Mouse (Mus musculus) effector memory CD4-positive, alpha-beta T cell, adult 5 months (primary cell): ENCODE measurements around the gene Cox10. TPM values are rescaled to one million over a fixed set of nuclear protein-coding genes. Genes with fewer than 3 reads are reported as not detected.

Experiments
- polyA plus RNA-seq: library from polyadenylated mRNA; unstranded; fragments of 100-300 nt; shearing (Covaris generic); gene quantifications from one replicate; pipeline ENCODE4 v1.2.1, GENCODE M21; 2017

Cox10 gene
- polyA plus RNA-seq = 20.7 TPM

DNA sequence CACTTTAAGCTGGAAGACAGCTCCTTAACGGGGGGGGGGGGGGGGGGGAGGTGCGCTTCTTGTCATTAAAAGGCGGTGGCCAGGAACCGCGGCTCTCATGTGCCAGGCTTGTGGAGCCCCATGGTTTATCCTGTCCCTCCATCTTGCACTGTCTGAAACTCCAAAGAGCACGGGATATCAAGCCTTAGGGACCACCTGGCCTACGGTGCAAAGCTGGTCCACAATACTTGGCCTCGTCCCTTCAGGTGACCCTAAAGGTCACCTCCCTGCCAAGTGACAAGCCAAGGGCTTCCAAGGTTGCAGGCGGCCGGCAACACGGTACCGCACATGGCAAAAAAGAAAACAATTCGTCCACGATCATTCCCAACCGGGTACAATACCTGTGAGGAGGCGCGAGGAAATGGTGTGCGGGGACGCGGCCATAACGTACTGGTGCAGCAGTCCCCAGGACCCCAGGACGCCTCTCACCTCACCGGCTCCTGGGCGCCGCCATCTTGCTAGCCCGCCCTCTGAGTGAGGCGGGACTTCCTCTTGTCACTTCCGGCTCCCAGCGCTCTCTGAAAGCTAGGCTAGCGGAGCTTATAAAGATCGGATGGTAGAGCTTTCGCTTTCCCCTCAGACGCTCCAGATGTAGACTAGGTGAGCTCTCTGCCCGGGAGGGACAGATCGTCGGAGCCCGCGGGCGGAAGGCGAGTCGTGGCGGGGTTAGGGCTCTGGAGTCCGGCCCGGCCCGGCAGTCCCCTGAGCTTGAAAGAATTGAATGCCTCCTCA, at the start of gene Cox10:
Cox10 (minus strand) TSS at position 513 of the 771 bp plus-strand sequence.

DNA sequence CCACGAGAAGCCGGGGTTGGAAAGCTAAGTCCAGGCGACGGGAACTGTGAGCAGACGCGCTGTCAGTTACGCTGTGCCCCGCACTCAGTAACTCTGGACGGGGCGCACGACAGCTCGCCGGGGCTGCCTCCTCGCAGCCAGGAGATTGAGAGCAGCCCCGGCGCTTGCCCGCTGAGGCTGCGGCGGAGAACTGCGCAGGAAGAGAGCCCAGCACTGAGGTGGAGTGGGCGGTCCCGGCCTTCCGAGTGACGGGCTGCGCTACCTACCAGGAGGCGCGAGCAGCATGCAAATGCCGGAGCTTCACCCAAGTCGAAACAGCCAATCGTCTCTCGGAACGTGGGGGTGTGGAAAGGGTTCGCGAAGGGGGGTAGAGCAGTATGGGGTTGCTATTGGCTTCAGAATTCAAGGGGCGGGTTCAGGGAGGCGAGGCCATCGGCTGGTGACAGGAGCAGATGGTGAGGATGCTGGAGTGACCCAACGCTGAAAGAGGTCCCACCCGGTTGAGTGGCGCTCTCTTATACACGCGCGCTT, 157.1 kb downstream of the Cox10 start, which contains the start of gene Hs3st3b1:
Hs3st3b1 (minus strand) TSS at position 200 of the 531 bp plus-strand sequence.

Other genes with a start within 250 kb of the Cox10 start
- gene Hs3st3b1, start 157.2 kb downstream of the Cox10 start, polyA plus RNA-seq = 23.5 TPM